Mouse (Mus musculus): ENCODE results near the gene Mtif3.

Mtif3 gene

GRCm38 (mm10) chr5:146916273-146916672 is 47.3 kb downstream of the Mtif3 start:
- peak; percentile 79 for DNase-seq (ENCODE audit: low read depth, low spot score)

GRCm38 (mm10) chr5:146914088-146914766 is 49.4 kb downstream of the Mtif3 start:
- peak; percentile 79 for DNase-seq (ENCODE audit: low read depth, low spot score)

- DNase-seq (ENCODE audit: low read depth, low spot score): no peak
Measured at GRCm38 (mm10) chr5:146913355-146913754, 50.2 kb downstream of the Mtif3 start.

- DNase-seq (ENCODE audit: low read depth, low spot score): peak; percentile 60
Measured at GRCm38 (mm10) chr5:146912206-146912605, 51.4 kb downstream of the Mtif3 start.

- DNase-seq (ENCODE audit: low read depth, low spot score): no peak
Measured at GRCm38 (mm10) chr5:146908629-146909028, 55.0 kb downstream of the Mtif3 start.

- no peak for DNase-seq (ENCODE audit: low read depth, low spot score)
Measured at GRCm38 (mm10) chr5:146907533-146907932, 56.1 kb downstream of the Mtif3 start.

GRCm38 (mm10) chr5:146905486-146906172 is 58.0 kb downstream of the Mtif3 start:
- DNase-seq (ENCODE audit: low read depth, low spot score): peak; percentile 87

- peak; percentile 88 for DNase-seq (ENCODE audit: low read depth, low spot score)
Measured at GRCm38 (mm10) chr5:146904404-146904803, 59.2 kb downstream of the Mtif3 start.
